Mouse (Mus musculus) left cerebral cortex, postnatal 25 days (tissue): ENCODE data around the gene Golt1a. TPM values are rescaled to one million over a fixed set of nuclear protein-coding genes. Genes with fewer than 3 reads are reported as not detected.
"Not testable (repeated sequence)": the region's sequence is repeated elsewhere in the genome, so short reads cannot be mapped to it uniquely, and the experiment has no call there.

Source experiments
- DNase-seq, 2 experiments: peaks; one replicate each; pipeline ENCODE4 v3.0.0; 2022; ENCODE audit warnings: low spot score in 2 of 2, mixed read lengths in 1 of 2
- intact Hi-C: fragments of 180-260 bp; cut with DNase I; formaldehyde crosslinking; loops from one replicate; pipeline ENCODE4 v1.15.1; 2025
- total RNA-seq, 2 experiments: library from RNA; stranded (reverse); gene quantifications; 2 replicates each; pipeline ENCODE4 v1.2.3; 2021

Gene Golt1a
- total RNA-seq, 2 experiments from 2014 or later = 1.0 to 1.3 TPM

- DNase-seq, intact Hi-C loops: not testable (repeated sequence)
These were observed 30.8 kb downstream of the Golt1a start for GRCm38 (mm10) chr1:133340403-133340802.

GRCm38 (mm10) chr1:133344357-133344756 is 34.8 kb downstream of the Golt1a start:
- no peak for DNase-seq
- intact Hi-C loops = no loop called here

- no peak for DNase-seq
- intact Hi-C loops = no loop called here
These were observed 36.9 kb downstream of the Golt1a start for GRCm38 (mm10) chr1:133346531-133346930.

GRCm38 (mm10) chr1:133347226-133347625 is 37.6 kb downstream of the Golt1a start:
- DNase-seq = no peak
- intact Hi-C loops = no loop called here

- no peak for DNase-seq
- intact Hi-C loops = no loop called here
These were observed 38.3 kb downstream of the Golt1a start for GRCm38 (mm10) chr1:133347693-133348520.

- DNase-seq = no peak
- intact Hi-C loops = loop anchor here (10.0 kb wide), 1 partner anchor 315 kb away; the partner anchor contains the start of gene Mdm4
These were observed 40.6 kb downstream of the Golt1a start, which contains the start of gene Ren1 for GRCm38 (mm10) chr1:133350210-133350609. Gene Ren1 (plus strand): TSS chr1:133350510.

- intact Hi-C loops = loop anchor here (2.0 to 10.0 kb wide), 3 partner anchors 173 to 317 kb away; partner anchors contain the start of gene Mdm4
- no peak for DNase-seq
These were observed 42.2 kb downstream of the Golt1a start for GRCm38 (mm10) chr1:133351762-133352161.

- peak; percentile 82 to 92 for DNase-seq
- intact Hi-C loops = loop anchor here (1.0 to 10.0 kb wide), 4 partner anchors 39 to 319 kb away; partner anchors contain the start of gene Mdm4
These were observed 43.8 kb downstream of the Golt1a start for GRCm38 (mm10) chr1:133353371-133353809.

GRCm38 (mm10) chr1:133355469-133355868 is 45.9 kb downstream of the Golt1a start:
- intact Hi-C loops = loop anchor here (10.0 kb wide), 1 partner anchor 321 kb away; the partner anchor contains the start of gene Mdm4
- no peak for DNase-seq

GRCm38 (mm10) chr1:133355912-133356311 is 46.3 kb downstream of the Golt1a start:
- intact Hi-C loops = loop anchor here (10.0 kb wide), 1 partner anchor 321 kb away; the partner anchor contains the start of gene Mdm4
- DNase-seq = no peak

- intact Hi-C loops = loop anchor here (10.0 kb wide), 1 partner anchor 322 kb away; the partner anchor contains the start of gene Mdm4
- DNase-seq = no peak
These were observed 46.7 kb downstream of the Golt1a start for GRCm38 (mm10) chr1:133356330-133356729.

- DNase-seq = no peak
- intact Hi-C loops = no loop called here
These were observed 51.4 kb downstream of the Golt1a start for GRCm38 (mm10) chr1:133361006-133361405.

GRCm38 (mm10) chr1:133362103-133362502 is 52.5 kb downstream of the Golt1a start:
- intact Hi-C loops = no loop called here
- DNase-seq = no peak

- peak; percentile 61 to 63 for DNase-seq
- intact Hi-C loops = no loop called here
These were observed 53.8 kb downstream of the Golt1a start, which contains the start of gene Etnk2 for GRCm38 (mm10) chr1:133363276-133364021. Gene Etnk2 (plus strand): TSS chr1:133363572.

GRCm38 (mm10) chr1:133364022-133364630 is 54.5 kb downstream of the Golt1a start:
- DNase-seq = peak in 1 of 2 experiments; percentile 31
- intact Hi-C loops = no loop called here

GRCm38 (mm10) chr1:133364890-133365289 is 55.3 kb downstream of the Golt1a start:
- intact Hi-C loops = no loop called here

GRCm38 (mm10) chr1:133366951-133367605 is 57.5 kb downstream of the Golt1a start:
- intact Hi-C loops = no loop called here
- peak in 1 of 2 experiments; percentile 77 for DNase-seq

More at GRCm38 (mm10) chr1:133364890-133365289, 55.3 kb downstream of the Golt1a start:
- no peak for DNase-seq

- DNase-seq = peak in 1 of 2 experiments; percentile 35
- intact Hi-C loops = no loop called here
These were observed 58.2 kb downstream of the Golt1a start for GRCm38 (mm10) chr1:133367606-133368488.
